Mouse (Mus musculus) brain, adult 2 months (tissue): Measurements from ENCODE around the gene Ttc4.

Experiments
- DNase-seq: peaks from one replicate; pipeline ENCODE4 v3.0.0; 2011; ENCODE audit warnings: low read depth, low spot score

Gene Ttc4

DNA sequence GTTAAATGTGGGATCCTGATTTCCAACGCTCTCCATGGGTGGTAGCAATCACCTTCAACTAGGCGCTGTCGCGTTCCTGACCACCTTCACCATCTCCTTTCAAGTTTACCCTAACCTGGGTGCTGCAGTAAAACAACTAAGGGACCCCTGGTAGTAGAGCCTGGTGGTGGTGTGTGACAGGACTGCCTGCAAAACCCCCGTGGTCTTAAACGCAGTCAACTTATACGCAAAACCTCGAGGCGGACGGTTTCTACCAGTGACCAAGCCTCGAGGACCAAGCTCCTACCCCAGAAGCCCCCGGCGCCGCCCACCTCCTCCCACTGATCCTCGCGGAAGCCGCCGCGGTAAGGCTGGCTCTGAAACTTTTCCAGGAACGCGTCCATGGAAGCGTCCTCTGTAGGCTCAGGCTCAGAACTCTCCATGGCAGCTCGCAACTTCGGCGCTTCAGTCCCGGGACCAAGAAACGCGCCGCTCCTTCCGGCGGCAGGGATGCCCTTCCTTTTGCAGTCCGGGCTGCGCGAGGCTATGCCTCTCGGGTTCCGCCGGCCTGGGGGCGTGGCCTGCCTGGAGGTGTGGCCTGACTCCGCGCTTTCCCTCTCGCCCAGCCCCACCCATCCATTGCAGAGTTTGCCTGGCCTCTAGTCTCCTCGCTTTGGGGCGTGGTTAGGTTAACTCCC, at the start of gene Ttc4:
Gene Ttc4, minus strand, starts transcription at position 503 of the 677 bp plus-strand sequence.
- peak; percentile 95 for DNase-seq

DNA sequence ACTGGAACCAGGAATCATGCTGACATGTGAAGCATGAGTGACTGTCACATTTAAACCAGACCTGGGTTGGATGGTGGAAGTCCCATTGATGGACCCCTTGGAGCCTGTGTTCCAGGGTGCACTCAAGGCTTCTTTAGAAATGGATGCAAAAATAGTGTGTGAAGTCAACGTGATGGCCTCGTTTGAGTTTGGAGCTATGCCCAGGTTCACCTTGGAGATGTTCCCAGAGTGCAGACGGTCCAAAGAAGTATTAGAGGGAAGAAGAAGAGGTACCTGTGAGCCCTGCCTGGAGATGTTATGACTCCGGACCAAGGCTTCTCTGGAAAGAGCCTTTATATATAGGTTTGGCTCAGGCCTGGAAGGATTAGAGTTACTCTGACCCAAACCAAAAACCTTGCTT, 41.9 kb upstream of the Ttc4 start:
- DNase-seq: peak; percentile 52

DNA sequence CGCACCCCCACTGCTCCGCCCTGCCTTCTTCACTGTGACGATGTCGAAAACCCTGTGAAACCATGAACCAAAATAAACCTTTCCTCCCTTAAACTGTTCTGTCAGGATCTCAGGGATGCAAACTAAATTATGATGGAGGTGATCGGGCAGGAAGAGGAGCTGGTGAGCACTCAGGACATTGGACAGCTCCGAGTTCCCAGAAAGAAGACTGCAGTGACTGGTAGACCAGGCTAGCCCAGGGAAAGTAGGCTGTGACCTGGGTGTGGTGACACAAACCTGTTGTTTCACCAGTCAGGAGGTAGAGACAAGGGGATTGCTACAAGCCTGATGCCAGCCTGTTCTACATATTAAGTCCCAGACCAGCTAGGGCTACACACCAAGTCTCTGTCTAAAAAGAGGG, 34.9 kb upstream of the Ttc4 start:
- no peak for DNase-seq

DNA sequence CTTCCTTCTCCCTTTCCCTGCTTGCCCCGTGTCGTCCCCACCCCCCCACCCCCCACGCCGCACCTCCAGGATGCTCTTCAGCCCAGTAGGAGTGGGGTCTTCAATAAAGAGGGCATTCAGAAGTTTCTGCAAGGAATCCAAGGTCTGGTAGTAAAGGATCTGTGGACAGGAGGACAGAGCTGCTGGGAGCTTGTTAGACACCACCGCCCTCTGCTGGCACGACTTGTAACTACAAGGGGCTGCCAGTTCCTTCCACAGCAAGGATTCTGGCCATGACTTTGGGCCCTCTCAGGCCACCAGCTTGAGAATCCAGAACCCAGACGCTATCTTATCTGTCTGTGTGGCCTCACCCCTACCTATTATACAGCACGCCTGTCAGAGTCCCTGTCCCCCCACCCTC, 29.7 kb upstream of the Ttc4 start:
- peak; percentile 86 for DNase-seq

DNA sequence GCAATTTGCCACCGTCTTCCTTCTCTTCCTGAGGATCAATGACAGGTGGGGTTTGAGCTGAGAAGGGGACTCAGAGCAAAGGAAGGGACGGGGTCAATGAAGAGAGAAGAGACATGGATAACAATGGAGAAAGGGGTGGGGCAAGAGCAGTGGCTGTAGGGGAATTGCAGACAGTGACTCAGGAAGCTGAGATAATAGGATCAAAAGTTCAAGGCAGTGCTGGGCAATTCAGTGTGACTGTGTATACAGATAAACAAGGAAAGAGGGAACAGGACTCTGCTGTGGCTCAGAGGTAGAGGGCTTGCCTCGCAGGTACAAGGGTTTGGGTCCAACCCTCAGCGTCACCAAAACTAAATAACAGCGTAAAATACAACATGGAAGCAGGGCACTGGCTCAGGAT, 29.2 kb upstream of the Ttc4 start:
- no peak for DNase-seq

DNA sequence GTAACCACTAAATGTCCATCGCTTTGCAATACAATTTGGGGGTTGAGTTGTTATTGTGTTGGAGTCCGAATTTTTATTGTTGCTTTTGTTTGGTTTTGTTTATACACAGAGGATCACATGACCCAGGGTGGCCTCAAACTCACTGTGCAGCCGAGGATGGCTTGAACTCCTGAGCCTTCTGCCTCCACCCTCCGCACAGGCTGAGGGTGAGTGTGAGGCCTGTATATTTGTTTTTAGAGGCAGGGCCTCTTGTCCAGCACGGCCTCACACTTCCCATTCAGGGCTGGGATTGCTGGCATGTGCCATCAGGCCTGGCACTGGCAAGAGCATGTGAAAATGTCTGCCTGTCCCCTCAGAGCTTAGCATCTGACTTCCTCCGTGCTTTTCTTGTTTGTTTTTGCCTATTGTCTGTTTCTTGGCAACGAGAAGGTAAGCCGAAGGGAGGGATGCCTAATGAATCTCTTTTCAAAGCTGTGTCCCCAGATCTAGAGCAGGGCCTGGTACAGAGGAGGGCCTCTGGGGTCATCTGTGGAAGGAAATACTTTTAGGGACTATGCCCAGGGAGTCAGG, 26.4 kb upstream of the Ttc4 start:
- peak; percentile 22 for DNase-seq

DNA sequence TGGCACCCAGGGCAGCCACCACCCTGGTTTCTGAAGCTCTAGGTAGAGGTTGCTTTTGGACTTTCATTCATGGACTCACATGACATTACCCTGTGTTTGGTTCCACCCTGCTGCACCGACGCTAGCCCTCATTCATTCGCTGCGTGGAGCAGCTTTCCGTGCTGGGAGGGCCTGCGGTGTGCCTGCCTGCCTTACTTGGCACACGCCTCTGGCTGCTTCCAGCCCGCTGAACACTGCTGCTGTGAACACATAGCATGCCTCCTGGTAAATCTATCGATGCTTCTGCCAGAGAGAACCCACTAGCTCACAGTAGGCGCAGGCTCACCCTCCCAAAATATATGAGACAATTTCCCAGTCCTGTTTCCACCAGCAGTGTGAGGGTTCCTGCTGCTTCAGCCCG, 25.7 kb upstream of the Ttc4 start:
- peak; percentile 87 for DNase-seq

DNA sequence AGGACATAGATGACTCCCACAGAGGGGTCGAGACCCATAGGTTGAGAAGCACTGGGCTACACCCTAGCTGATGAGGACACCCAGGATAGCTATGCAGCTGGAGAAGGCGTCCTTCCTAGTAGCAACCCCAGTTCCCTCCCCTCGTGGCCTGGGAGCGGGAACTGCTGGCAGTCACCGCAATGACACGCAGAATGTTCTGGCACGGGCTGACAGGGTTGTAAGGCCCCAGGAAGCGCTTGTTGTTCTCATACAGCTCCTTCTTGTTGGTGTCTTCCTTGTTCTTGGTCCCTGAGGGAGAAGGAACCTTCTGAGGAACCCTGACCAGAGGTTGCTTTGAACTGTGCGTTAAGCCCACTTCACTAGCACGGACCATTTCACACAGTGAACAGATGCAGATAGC, 25.2 kb upstream of the Ttc4 start:
- no peak for DNase-seq

DNA sequence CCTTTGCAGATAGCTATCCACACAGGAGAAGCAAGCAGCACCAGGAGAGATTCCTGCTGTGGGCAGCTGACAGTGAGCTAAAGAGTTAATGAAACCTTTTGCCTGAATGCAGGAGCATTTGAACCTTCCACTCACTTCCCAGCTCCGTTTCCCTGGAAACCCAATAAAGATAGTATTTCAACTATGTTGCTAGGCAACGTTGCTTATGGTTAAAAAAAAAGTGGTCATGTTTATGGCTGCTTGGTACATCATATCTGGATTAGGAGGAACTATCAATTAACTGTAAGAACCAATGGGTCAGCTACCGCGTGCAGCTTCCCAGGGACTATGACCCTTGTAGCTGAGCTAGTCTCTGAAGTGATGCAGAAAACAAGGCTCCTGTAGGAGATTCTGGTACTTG, 22.1 kb upstream of the Ttc4 start:
- DNase-seq: peak; percentile 71

DNA sequence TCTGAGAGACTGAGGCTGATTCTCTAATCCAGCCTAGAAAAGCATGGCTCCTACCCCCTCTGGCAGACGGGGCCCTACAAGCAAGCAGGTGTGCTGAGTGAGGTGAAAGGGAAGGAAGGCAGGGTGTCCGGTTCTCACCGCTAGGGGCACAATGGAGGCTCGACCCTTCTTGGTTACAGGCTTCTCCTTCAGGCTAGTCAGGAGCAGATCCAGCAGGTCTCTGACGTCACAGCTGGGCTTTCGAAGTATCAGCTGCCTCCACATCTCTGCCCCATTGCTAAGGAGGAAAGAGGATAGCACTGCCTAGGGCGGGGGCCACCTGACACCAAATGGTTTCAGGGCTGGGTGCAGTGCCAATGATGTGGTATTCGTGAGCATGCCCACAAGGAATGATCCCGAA, 21.2 kb upstream of the Ttc4 start:
- DNase-seq: peak; percentile 74

DNA sequence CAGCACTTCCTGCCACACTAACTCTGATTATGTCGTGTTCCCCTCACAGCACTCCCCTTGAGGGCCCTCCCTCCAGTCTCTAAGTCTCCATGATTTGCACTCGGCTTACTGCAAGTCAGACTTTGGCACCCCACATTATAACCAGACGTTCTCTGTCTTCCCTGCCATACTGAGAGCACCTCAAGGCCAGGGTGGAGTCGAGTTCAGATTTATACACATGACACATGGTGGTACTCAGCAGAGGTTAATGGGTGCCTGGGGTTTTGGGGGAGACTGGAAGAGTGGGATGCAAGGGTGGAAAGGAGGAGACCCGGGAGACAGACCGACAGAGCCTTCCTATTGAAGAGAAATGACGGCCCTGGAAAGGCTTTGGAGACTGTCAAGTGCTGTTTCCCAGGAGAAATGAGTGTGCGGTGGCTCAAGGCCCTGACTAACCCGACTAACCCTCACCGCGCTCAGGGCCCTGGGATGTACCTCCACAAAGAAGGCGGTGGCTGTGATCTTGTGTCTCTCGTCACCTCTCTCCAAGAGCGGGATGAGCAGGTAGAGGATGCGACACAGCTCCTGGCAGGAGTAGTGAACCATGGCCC, 15.2 kb upstream of the Ttc4 start:
- DNase-seq: no peak

DNA sequence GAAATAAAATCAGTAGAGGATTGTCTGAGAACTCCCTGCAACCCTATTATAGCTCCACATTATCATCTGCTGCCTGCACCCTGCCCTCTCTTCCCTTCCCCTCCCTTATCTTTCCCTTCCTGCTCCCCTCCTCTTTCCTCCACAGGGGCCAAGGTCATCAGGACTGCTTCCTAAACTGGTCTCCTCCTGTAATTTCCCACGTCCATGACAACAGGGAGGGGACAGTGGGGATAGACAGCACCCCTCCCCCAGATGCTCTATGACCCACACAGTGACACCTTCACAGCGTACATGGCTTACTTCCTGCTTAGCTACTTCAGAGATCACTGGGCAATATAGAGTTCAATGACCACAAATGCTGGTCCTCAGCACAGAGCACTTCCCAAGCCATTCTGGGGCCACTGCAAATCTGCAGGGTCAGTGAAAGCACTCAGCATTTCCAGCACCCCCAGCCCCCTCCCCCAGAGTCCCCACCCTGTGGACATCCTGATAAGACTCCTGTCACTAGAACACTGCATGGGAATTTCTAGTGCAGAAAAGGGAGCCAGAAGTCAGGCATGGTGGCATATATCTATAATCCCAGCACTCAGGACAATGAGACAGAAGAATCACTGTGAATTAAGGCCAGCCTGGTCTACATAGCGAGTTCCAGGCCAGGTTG, 10.0 kb upstream of the Ttc4 start:
- no peak for DNase-seq

DNA sequence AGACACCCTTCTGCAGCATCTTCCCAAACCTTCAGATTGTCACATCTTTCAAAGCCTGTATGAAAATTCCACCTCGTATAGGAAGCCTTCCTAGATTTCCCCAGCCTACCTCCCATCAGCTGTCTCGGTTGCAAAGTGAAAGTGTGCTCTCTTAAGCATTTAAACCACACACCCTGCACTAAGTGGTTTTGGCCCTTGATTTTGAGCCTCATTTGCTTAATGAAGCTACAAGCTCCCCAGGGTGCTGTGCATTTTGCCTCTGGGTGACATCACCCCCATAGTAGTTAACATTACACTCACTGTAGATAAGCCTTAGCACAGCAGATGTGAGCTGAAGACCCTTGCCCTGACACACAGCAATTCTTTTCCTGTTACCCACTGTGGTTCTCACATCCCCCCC, 2.2 kb upstream of the Ttc4 start:
- DNase-seq: no peak

DNA sequence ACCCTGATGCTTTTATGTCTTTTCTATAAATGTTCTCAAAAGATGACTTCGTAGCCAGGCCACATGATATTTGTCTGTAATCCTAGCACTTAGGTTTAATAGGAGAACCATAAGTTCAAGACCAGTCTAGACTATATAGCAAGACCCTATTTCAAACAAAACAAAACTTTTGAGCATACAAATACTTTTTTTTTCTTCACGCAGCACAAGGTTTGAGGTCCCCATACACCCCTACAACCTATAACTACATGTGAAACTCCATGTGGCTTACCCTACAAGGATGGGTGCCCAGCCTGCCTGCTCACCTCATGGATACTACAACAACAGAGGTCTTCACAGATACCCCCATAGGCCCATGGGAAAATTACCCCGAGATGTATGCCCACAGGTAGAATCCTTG, 408 bp upstream of the Ttc4 start:
- no peak for DNase-seq

DNA sequence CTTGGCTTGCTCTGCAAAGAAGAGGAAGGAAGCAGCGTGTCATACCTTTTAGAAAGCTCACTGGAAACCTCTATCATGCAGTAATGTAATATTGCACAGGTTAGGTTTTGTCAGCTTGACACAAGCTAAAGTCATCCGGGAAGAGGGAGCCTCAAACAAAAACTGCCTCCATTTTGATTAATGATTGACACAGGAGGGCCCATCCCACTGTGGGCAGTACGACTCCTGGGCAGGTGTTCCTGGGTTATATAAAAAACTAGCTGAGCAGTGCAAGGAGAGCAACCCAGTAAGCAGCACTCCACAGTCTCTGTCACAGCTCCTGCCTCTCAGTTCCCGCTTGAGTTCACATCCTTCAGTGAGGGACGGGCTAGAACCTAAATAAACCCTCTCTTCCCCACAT, 2.0 kb downstream of the Ttc4 start:
- DNase-seq: no peak

DNA sequence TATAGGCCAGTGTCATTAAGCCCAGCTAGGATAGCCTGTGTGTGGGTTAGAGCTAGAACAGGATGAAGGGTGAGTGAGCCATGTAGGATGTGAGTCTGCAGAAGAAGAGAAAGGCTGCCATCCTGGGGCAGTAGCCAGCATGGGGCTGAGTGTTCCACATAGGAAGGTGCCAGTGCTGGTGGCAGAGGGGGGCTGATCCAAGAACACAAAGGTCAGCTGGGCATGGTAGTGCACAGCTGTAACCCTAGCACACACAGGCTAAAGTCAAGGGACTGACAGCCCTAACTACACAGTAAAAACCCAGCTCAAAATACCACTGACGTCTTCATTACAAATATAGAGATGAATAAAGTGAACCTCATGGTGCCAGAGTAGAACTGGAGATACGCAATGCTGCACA, 12.2 kb downstream of the Ttc4 start:
- DNase-seq: no peak

DNA sequence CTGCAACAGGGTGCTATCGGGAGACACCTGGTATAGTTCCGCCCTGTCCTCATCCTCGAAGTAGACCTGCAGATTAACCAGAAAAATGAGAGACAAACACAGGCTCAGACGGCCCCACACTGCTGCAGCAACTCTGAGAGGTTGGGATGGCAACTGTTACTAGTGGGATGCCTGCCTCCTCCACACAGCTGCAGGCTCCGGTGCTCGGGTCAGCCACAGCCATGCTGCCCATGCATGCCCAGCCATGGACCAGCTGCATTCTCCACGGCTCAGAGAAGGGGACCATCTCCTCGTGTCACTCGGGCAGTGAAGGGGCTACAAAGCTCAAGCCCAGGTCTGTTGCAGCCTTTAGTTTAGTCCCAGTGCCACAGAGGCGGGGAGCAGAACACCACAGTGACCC, 13.1 kb downstream of the Ttc4 start:
- DNase-seq: no peak

DNA sequence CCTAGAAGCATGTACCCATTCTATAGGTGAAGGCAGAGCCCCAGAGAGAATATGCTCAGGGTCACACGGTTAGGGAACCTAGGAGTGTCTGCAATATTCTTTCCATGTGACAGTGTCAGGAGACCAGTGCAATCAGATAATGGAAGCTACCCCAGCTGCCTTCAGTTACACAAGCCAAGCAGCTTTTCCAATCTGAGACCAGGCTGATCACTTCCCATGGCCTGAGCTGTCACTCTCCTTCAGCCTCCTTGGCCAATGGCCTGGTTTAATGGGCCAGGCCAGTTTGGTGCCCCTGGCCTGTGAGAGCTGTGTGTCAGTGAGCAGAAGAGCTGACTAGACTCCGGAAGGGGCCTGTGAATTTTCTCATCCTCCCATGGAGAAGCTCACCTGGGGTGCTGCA, 13.5 kb downstream of the Ttc4 start:
- no peak for DNase-seq

DNA sequence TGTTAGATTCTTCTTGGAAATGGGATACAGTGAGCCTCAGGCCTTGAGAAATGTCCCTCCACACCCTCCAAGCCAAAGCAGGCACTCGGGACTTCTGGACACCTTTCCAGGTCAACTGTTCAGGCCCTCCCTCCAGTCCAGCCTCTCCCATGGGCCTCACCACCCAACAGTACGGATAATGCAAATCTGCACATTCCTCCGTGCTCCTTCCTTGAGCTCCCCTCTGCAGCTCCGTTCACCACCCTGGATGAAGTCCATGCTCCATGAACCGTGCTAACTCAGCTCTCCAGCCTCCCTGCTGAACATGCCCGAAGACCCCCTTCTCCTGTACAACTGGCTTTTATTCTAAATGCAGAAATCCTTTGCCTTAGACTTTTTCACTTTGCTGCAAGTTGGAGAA, 14.0 kb downstream of the Ttc4 start:
- no peak for DNase-seq

DNA sequence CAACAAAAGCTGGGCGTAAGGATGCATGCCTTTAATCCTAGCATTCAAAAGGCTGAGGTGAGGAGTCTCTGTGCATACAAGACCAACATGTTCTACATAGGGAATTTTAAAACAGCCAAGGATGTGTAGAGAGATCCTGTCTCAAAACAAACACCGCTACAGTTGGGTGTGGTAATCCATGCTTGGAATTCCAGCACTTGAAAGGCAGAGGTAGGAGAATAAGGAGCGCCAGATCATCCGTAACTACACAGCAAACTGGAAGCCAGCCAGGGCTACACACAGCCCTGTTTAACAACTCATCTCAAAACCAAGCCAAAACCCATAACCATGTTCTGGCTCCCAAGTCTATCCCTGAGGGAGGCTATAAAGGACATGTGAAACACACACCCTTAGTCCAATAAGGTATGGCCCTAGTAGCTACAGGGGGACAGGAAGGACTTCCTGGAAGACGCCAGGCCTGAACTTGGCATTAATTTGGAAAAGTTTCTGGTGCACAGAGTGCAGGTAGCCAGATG, 14.7 kb downstream of the Ttc4 start:
- no peak for DNase-seq

DNA sequence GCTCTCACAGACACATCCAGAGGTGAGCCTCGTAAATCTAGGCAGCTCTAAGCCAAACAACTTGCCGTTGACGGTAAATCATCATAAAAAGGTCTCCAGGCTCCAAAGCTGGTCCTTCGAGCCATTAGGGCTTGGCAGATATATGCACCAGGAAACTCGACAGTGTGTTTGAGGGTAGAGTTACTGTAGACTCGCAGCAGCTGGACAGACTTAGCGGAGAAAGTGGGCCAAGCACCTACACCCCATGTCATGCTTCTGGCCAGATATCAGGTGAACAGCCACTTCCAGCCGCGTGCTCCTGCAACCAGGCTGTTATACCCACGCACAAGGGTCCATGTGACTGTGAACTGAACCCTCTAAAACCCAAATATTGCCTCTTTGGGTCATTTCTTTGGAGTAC, 23.1 kb downstream of the Ttc4 start:
- DNase-seq: no peak

DNA sequence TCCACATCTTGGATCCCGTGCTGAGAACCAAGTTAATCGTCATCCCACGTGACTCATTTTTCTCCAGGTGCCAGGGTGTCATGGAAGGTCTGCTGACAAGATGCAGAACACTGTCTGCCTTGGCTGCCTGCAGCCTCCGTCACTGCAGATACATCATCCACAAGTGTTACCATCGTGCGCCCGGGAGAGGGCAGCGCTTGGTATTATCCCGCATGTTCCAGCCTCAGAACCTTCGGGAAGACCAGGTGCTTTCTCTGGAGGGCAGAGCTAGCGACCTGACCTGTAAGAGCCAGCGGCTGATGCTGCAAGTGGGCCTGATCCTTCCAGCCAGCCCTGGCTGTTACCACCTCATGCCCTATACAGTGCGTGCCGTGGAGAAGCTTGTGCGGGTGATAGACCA, 25.7 kb downstream of the Ttc4 start:
- no peak for DNase-seq

DNA sequence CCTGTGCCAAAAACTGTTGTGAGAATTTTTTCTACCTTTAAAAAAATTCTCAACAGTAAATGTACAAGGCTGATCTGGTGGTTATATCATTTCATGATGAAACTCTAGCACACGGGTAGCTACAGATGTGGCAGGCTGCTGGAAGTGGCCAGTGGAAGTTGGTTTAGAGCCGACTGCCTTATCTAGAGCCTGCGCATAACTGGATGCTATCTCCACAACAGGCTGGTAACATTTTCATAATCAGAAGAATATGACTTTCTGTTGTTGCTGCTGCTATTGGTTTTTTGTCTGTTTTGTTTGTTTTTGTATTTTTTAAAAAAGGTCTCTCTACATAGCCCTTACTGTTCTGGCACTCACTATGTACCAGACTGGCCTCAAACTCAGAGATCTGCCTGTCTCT, 26.2 kb downstream of the Ttc4 start:
- DNase-seq: no peak
